Mouse (Mus musculus): ENCODE measurements around the gene Arntl.

DNA sequence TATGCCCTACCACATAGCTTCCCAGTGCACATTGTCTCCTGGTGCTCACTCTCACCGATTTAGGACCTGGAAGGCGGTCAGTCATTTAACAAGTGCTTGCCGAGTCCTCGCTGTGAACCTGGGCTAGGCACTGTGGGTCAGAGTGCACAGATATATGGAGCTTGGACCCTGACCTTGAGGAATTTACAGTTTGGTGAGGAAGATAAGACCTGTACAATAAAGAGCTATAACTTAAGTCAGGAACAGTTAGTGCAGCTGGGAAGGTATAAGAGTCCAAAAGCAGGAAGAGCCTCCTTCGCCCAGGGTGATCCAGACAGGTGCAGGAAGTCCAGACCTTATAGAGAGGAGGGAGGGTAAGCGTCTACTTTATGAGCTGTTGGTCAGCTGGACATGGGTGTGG, 29.2 kb upstream of the Arntl start:
- TF ChIP-seq CTCF (IDR thresholded peaks at IDR 0.05) (no peak), EP300 (IDR thresholded peaks at IDR 0.05) (no peak)
